Mouse (Mus musculus) liver, postnatal 0 days (tissue): Measurements from ENCODE around the gene Tmx1. TPM values are rescaled to one million over a fixed set of nuclear protein-coding genes. Genes with fewer than 3 reads are reported as not detected.

Source experiments
- ATAC-seq: fragments of 200-750 bp; cut with Nextera tagmentation; 2 replicates; pipeline ENCODE4 v1.8.0; 2017; ENCODE audit warnings: mild to moderate bottlenecking, moderate library complexity
- DNase-seq: peaks from one replicate; pipeline ENCODE4 v3.0.0-alpha.2; 2016
- H3K27ac ChIP-seq: fragments of 300-500 bp; sonication (generic); 2 replicates; pipeline ENCODE4 v1.5.1; 2014; ENCODE audit warnings: antibody characterized with exemption, moderate library complexity, mild to moderate bottlenecking, low read depth
- H3K27me3 ChIP-seq: fragments of 300-500 bp; sonication (generic); 2 replicates; pipeline ENCODE4 v1.6.1; 2014; ENCODE audit warnings: low read length, control low read depth, mixed read lengths; ENCODE audit not compliant: insufficient read depth
- H3K36me3 ChIP-seq: fragments of 300-500 bp; sonication (generic); replicated peaks from 2 replicates; pipeline ENCODE4 v1.6.1; 2014; ENCODE audit warnings: mild to moderate bottlenecking, control low read depth, low read length, moderate library complexity, mixed read lengths; ENCODE audit not compliant: insufficient read depth
- H3K4me1 ChIP-seq: fragments of 300-500 bp; sonication (generic); 2 replicates; pipeline ENCODE4 v1.6.1; 2014; ENCODE audit warnings: antibody characterized with exemption, mild to moderate bottlenecking, control low read depth; ENCODE audit not compliant: insufficient read depth
- H3K4me2 ChIP-seq: fragments of 300-500 bp; sonication (generic); 2 replicates; pipeline ENCODE4 v1.6.1; 2014; ENCODE audit warnings: low read depth, mild to moderate bottlenecking, low read length, moderate library complexity, mixed read lengths
- H3K4me3 ChIP-seq: fragments of 300-500 bp; sonication (generic); 2 replicates; pipeline ENCODE4 v1.5.1; 2014; ENCODE audit warnings: low read depth, low read length
- H3K9ac ChIP-seq: fragments of 300-500 bp; sonication (generic); replicated peaks from 2 replicates; pipeline ENCODE4 v1.6.1; 2014; ENCODE audit warnings: mild to moderate bottlenecking, moderate library complexity
- H3K9me3 ChIP-seq: fragments of 300-500 bp; sonication (generic); 2 replicates; pipeline ENCODE4 v1.6.1; 2016; ENCODE audit warnings: mild to moderate bottlenecking, control low read depth, low read length, mixed read lengths
- CTCF ChIP-seq: sonication (generic); IDR thresholded peaks from 2 replicates; pipeline ENCODE4 v1.5.1; 2016; ENCODE audit warnings: antibody characterized with exemption, low read depth
- EP300 ChIP-seq: IDR thresholded peaks from 2 replicates; pipeline ENCODE4 v1.6.1; 2016; ENCODE audit warnings: antibody characterized with exemption, low read depth, mild to moderate bottlenecking
- WGBS: fragments of 180-500 bp; shearing (Covaris S2); extraction: QIAGEN DNeasy Blood & Tissue Kit; methylation state at CpG from one replicate; pipeline ENCODE4 v1.1.7; 2014; ENCODE audit not compliant: insufficient replicate concordance; 5-methylcytosine and 5-hydroxymethylcytosine counted together
- polyA plus RNA-seq: library from polyadenylated mRNA; unstranded; fragments of >200 nt; fragmentation: Nextera tagmentation; extraction: Ambion mirVana; gene quantifications from 2 replicates; pipeline ENCODE4 v1.2.1, GENCODE M21; 2015

Gene Tmx1
- polyA plus RNA-seq, 1 experiment from 2014 or later = 72.1 TPM

GRCm38 (mm10) chr12:70422322-70423118 is 30.4 kb upstream of the Tmx1 start:
- ATAC-seq (no peak), DNase-seq (no peak)
- WGBS = 70% methylated on average over 9 of the region's 9 CpGs
- Histone ChIP-seq H3K4me1 (no peaks in the 10 kb centered on the region), H3K36me3 (no peaks in the 10 kb centered on the region), H3K4me3 (no peak overlapping the region), H3K9ac (no peak overlapping the region), H3K27ac (no peak overlapping the region), H3K4me2 (no peak overlapping the region), H3K9me3 (no peaks in the 10 kb centered on the region), H3K27me3 (no peaks in the 10 kb centered on the region)
- TF ChIP-seq EP300 = no peak
- TF ChIP-seq CTCF = 0 out of 2 replicates have a peak, but pooled peaks have one; percentile 20

- H3K27me3 ChIP-seq = no peaks in the 10 kb centered on the region
- H3K36me3 ChIP-seq = no peaks in the 10 kb centered on the region
- ATAC-seq = no peak
- no peak overlapping the region for H3K4me2 ChIP-seq
- H3K9me3 ChIP-seq = no peaks in the 10 kb centered on the region
- no peak overlapping the region for H3K4me3 ChIP-seq
- no peak overlapping the region for H3K27ac ChIP-seq
- DNase-seq = no peak
- no peaks in the 10 kb centered on the region for H3K4me1 ChIP-seq
- H3K9ac ChIP-seq = no peak overlapping the region
- WGBS = 82% methylated on average over 3 of the region's 3 CpGs
- no peak for TF ChIP-seq CTCF
- no peak for TF ChIP-seq EP300
These were observed 25.0 kb upstream of the Tmx1 start for GRCm38 (mm10) chr12:70427885-70428284.

GRCm38 (mm10) chr12:70429637-70430036 is 23.3 kb upstream of the Tmx1 start:
- no peaks in the 10 kb centered on the region for H3K4me1 ChIP-seq
- H3K9me3 ChIP-seq = no peaks in the 10 kb centered on the region
- H3K9ac ChIP-seq = no peak overlapping the region
- DNase-seq (no peak), ATAC-seq (no peak)
- WGBS = 60% methylated on average over 4 of the region's 4 CpGs
- H3K4me3 ChIP-seq = no peak overlapping the region
- TF ChIP-seq CTCF (no peak), EP300 (peak; percentile 76)
- H3K27me3 ChIP-seq = no peaks in the 10 kb centered on the region
- H3K4me2 ChIP-seq = no peak overlapping the region
- no peaks in the 10 kb centered on the region for H3K36me3 ChIP-seq
- no peak overlapping the region for H3K27ac ChIP-seq

- Histone ChIP-seq H3K27ac (no peak overlapping the region), H3K4me3 (no peak overlapping the region), H3K36me3 (no peaks in the 10 kb centered on the region), H3K4me2 (no peak overlapping the region), H3K9ac (no peak overlapping the region), H3K4me1 (no peaks in the 10 kb centered on the region), H3K9me3 (no peaks in the 10 kb centered on the region), H3K27me3 (no peaks in the 10 kb centered on the region)
- peak; percentile 76 for TF ChIP-seq CTCF
- no peak for TF ChIP-seq EP300
- ATAC-seq = no peak
- WGBS = 41% methylated on average over 8 of the region's 8 CpGs
- peak; percentile 45 for DNase-seq
These were observed 22.5 kb upstream of the Tmx1 start for GRCm38 (mm10) chr12:70430307-70430950.

GRCm38 (mm10) chr12:70431428-70431827 is 21.5 kb upstream of the Tmx1 start:
- H3K9ac ChIP-seq = no peak overlapping the region
- H3K27ac ChIP-seq = no peak overlapping the region
- no peak overlapping the region for H3K4me2 ChIP-seq
- no peaks in the 10 kb centered on the region for H3K27me3 ChIP-seq
- TF ChIP-seq CTCF = no peak
- no peak for TF ChIP-seq EP300
- H3K9me3 ChIP-seq = no peaks in the 10 kb centered on the region
- no peaks in the 10 kb centered on the region for H3K4me1 ChIP-seq
- WGBS = 49% methylated on average over 5 of the region's 5 CpGs
- H3K4me3 ChIP-seq = no peak overlapping the region
- H3K36me3 ChIP-seq = no peaks in the 10 kb centered on the region
- no peak for DNase-seq
- no peak for ATAC-seq

- H3K9me3 ChIP-seq = no peaks in the 10 kb centered on the region
- no peak for DNase-seq
- H3K4me2 ChIP-seq = no peak overlapping the region
- no peak overlapping the region for H3K4me3 ChIP-seq
- no peak for TF ChIP-seq CTCF
- no peak for TF ChIP-seq EP300
- H3K9ac ChIP-seq = no peak overlapping the region
- peaks cover 20% of the 10 kb centered on the region for H3K4me1 ChIP-seq
- no peaks in the 10 kb centered on the region for H3K27me3 ChIP-seq
- no peak for ATAC-seq
- H3K27ac ChIP-seq = no peak overlapping the region
- no peaks in the 10 kb centered on the region for H3K36me3 ChIP-seq
These were observed 2.9 kb upstream of the Tmx1 start for GRCm38 (mm10) chr12:70449961-70450360.
